Mouse (Mus musculus) kidney, adult 8-10 months (tissue): ENCODE results near the gene Prph.
"Not testable (repeated sequence)": the region's sequence is repeated elsewhere in the genome, so short reads cannot be mapped to it uniquely, and the experiment has no call there.

ENCODE experiments used
- DNase-seq, 2 experiments: peaks; one replicate each; pipeline ENCODE4 v3.0.0; 2022

Gene Prph

GRCm38 (mm10) chr15:99033498-99034270 is 21.3 kb upstream of the Prph start:
- no peak for DNase-seq

GRCm38 (mm10) chr15:99035431-99035830 is 19.5 kb upstream of the Prph start:
- DNase-seq = peak; percentile 67 to 81

- DNase-seq = no peak
Observed at GRCm38 (mm10) chr15:99036249-99036905, 18.6 kb upstream of the Prph start.

- DNase-seq = no peak
Observed at GRCm38 (mm10) chr15:99038025-99038424, 16.9 kb upstream of the Prph start.

GRCm38 (mm10) chr15:99038797-99039196 is 16.2 kb upstream of the Prph start:
- DNase-seq = no peak

GRCm38 (mm10) chr15:99039306-99039705 is 15.7 kb upstream of the Prph start:
- DNase-seq = no peak

- DNase-seq = no peak
Observed at GRCm38 (mm10) chr15:99039996-99040919, 14.7 kb upstream of the Prph start.

GRCm38 (mm10) chr15:99040920-99041856 is 13.8 kb upstream of the Prph start:
- no peak for DNase-seq

GRCm38 (mm10) chr15:99042334-99042733 is 12.6 kb upstream of the Prph start:
- no peak for DNase-seq

GRCm38 (mm10) chr15:99044854-99045253 is 10.1 kb upstream of the Prph start:
- peak; percentile 74 to 78 for DNase-seq

- not testable (repeated sequence) for DNase-seq
Observed at GRCm38 (mm10) chr15:99045734-99046133, 9.2 kb upstream of the Prph start.

GRCm38 (mm10) chr15:99049473-99050253 is 5.3 kb upstream of the Prph start:
- DNase-seq = peak in 1 of 2 experiments; percentile 64

- DNase-seq = no peak
Observed at GRCm38 (mm10) chr15:99053373-99053772, 1.6 kb upstream of the Prph start.

- DNase-seq = no peak
Observed at GRCm38 (mm10) chr15:99055511-99055961, 562 bp downstream of the Prph start.

- no peak for DNase-seq
Observed at GRCm38 (mm10) chr15:99056332-99056731, 1.4 kb downstream of the Prph start.

- DNase-seq = no peak
Observed at GRCm38 (mm10) chr15:99065557-99066165, 10.7 kb downstream of the Prph start.

GRCm38 (mm10) chr15:99071988-99072387 is 17.0 kb downstream of the Prph start:
- DNase-seq = no peak

- DNase-seq = no peak
Observed at GRCm38 (mm10) chr15:99074019-99074599, 19.1 kb downstream of the Prph start, which contains the start of gene Troap. Gene Troap (plus strand): TSS chr15:99074575.

- DNase-seq = peak; percentile 98
Observed at GRCm38 (mm10) chr15:99074600-99075333, 19.8 kb downstream of the Prph start.
